Mouse (Mus musculus): ENCODE results near the gene Gm20388.
"Not testable (repeated sequence)": the region's sequence is repeated elsewhere in the genome, so short reads cannot be mapped to it uniquely, and the experiment has no call there.

Gm20388 gene

GRCm38 (mm10) chr8:120337627-120338026 lies 427.0 kb downstream of the Gm20388 start:
- DNase-seq (ENCODE audit: low spot score), result no peak

- DNase-seq (ENCODE audit: low spot score), result no peak
These were observed 428.0 kb downstream of the Gm20388 start for GRCm38 (mm10) chr8:120338678-120339077.

DNA sequence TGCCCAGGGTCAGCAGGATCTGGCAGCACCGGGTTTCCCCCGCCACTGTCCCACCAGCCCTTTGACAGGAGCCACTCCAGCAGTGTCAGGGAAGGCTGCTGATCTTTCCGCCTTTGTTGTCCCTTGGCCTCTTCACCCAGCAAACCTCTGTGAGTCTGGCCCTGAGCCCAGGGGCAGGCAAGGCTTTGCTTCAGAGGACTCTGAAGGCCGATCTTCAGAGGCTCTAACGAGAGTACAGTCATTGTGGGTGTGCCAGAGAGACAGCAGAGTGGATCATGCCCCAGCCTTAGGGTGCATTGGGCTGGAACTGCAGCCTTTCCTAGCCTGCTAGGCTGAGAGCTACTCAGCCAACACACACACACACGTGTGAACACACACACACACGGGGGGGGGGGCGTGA lies 429.1 kb downstream of the Gm20388 start:
- DNase-seq (ENCODE audit: low spot score), result peak; percentile 66

DNA sequence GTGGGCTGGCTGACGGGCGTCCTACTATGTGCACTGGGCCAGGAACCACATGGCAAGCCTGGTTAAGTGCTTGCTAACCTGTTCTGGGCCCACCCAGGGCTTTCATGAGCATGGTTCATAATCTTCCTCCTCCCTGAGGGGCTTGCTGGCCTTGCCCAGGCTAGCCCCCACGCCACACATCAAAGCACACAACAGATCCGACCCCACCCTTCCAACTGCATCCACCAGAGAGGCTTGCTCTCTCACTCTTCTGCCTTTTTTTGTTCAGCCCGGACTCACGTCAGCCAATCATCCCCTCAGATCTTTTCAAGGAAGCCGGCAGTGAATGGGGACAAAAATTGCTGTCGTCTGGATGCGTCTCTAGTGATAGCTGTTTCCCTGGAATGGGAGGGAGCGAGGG lies 430.5 kb downstream of the Gm20388 start:
- DNase-seq (ENCODE audit: low spot score), result no peak

GRCm38 (mm10) chr8:120342847-120343548 lies 432.4 kb downstream of the Gm20388 start:
- DNase-seq (ENCODE audit: low spot score), result no peak

GRCm38 (mm10) chr8:120343582-120343981 lies 432.9 kb downstream of the Gm20388 start:
- DNase-seq (ENCODE audit: low spot score), result no peak

DNA sequence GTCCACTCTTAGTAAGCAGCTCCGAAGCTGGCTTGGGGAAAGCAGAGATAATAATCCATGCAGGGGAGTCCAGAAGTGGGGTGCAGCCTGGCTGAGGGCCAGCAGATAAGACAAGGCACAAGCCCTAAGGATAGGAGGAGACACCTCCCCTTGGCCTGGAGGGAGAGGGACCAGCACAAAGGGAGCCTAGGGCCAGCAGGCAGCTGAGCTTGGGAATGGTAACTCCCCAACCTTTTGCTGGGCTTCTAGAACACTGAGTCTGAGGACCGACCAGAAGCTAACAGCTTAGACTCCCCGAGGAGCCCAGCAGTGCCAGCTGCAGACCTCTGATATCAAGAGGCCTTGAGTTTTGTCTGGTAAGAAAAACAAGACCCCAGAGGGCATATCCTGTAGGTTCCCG lies 433.5 kb downstream of the Gm20388 start:
- peak; percentile 38 for DNase-seq (ENCODE audit: low spot score)

- DNase-seq (ENCODE audit: low spot score), result no peak
These were observed 433.9 kb downstream of the Gm20388 start for GRCm38 (mm10) chr8:120344583-120344982.

GRCm38 (mm10) chr8:120347734-120348341 lies 437.2 kb downstream of the Gm20388 start:
- no peak for DNase-seq (ENCODE audit: low spot score)

DNA sequence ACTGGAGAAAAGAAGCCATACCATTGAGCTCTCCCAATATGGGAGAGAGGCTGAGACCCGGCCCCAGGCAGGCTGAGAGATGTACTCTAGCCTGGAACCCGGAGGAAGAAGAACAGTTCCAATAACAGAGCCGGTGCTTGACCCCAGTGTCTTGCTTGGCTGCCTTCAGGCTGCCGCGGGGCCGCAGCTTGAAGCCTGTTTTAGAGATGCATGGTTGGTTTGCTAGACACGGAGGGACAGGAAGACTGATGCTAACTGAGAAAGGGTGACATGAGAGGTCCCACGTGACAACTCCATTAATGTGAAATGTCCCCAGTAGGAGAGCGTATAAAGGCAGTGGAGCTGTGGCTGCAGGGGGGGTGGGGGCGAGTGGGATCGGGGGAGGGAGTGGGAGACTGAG lies 438.3 kb downstream of the Gm20388 start:
- DNase-seq (ENCODE audit: low spot score), result no peak

DNA sequence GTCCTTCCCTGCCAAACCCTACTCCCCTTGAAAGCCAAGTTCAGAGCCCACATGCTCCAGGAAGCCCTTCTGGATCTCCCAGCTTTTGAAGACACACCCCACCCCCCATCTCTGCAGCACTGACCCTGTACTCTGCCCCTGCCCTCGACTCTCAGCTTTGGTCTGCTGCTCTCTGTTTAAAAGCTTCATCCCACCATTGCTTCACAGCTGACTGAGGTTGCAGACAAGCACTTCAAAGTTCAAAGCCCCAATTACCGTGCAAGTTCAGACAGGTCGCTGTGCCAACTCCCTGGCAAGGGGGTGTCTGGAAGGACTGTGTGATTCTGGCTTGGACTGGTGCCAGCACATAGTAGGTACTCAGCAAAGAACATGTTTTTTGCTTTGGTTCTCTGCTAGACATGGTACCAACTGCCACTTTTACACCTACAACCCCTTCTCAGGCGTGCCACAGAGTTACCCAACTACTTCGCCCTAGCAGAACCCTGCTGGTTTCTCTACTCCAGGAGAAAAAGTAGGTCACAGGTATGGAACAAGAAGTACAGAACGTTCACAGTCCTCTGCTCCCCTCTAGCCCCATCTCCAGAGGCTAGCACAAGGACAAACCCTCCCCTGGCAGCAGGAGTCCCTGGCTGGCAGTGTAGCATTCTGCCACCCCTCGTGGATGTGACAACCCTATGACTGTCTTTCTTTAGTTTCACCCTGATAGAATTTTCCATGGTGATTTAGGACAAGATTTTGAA lies 440.9 kb downstream of the Gm20388 start:
- DNase-seq (ENCODE audit: low spot score), result no peak

DNA sequence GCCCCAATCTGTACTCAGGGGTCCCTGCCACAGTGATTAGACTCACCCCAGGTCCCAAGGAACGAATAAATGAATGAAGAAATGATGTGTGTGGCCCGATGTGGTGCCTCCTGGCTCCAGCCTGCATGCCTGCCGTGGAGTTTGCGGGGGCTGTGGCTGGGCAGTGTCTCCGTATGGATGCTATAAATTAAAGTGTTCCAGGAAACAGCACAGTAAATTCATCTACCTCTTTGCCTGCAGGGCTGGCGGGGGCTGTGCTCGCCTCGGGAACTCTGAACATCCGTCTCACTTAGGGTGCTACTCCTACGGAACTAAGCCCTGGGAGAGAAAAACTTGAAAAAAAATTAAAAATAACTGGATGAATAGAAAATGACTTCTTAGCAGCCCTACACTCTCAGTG lies 441.5 kb downstream of the Gm20388 start:
- no peak for DNase-seq (ENCODE audit: low spot score)

DNA sequence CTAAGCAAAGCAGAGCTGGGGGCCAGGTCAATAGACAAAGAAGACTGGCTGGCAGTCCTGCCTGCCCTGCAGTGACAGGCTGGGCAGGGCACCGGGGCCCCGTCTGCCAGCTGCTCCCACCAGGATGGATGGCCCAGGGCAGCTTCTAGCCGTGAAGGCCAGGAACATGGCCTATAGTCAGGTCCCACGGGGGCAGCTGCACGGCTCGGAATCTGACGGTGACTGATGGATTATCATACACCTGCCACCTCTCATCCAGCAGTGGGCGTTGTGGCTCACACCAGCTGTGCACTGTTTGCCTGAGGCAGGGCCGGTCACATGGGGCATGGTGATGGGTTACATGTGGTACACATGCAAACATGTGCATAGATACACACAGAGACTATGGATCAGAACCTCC lies 445.4 kb downstream of the Gm20388 start:
- DNase-seq (ENCODE audit: low spot score), result no peak

DNA sequence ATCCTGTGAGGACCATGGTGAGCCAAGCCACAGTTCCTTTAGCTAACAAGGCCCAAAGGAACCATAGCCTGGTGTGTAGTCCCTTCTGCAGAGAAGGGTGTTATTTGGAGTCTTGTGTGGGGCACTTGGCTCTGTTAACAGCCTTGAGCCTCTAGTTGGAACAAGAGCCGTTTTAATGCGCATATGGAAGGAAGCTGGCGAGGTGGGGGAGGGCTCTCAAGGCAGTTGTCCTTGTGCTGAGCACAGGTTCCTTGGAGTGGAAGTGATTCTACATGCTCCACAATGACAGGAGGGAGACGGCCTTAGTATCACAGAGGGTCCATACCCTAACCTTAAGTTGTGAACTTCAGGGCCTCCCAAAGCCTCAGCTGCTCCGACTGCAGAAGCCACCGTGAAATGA lies 446.9 kb downstream of the Gm20388 start:
- DNase-seq (ENCODE audit: low spot score), result no peak

DNA sequence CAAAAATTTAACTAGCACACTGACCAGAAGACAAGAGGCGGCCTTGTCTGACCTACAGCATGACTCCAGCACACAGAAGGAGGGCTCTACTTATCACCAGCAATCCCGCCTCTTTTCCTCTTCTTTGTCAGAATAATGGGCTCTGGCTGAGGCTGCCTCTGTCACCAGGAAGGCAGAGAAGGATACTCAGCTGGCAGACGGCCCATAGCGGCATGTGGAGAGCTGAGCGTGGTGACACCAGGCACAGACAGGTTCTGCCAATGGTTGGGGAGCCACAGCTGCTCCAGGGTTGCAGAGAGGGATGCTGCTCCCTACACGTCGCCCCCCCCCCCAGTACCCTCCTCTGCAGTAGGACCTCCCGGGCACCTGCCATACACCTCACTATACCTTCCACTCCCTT lies 450.7 kb downstream of the Gm20388 start:
- no peak for DNase-seq (ENCODE audit: low spot score)

GRCm38 (mm10) chr8:120363552-120364071 lies 453.0 kb downstream of the Gm20388 start:
- no peak for DNase-seq (ENCODE audit: low spot score)

GRCm38 (mm10) chr8:120364093-120364725 lies 453.6 kb downstream of the Gm20388 start:
- DNase-seq (ENCODE audit: low spot score), result no peak

- DNase-seq (ENCODE audit: low spot score), result no peak
These were observed 456.2 kb downstream of the Gm20388 start for GRCm38 (mm10) chr8:120366840-120367239.

DNA sequence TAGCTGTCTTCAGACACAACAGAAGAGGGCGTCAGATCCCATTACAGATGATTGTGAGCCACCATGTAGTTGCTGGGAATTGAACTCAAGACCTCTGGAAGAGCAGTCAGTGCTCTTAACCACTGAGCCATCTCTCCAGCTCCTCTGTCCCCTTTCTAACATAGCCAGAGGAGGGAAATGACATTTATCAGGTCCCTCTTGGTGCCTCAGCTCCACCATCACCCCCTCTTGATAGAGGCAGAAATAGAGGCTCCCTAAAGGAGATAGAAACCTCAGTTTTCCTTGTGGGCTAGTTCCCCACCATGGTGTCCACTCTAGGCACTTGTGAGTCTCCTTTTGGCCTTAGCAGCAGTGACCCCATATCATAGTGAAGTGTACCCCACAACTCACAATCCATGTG lies 457.6 kb downstream of the Gm20388 start:
- not testable (repeated sequence) for DNase-seq (ENCODE audit: low spot score)

GRCm38 (mm10) chr8:120368814-120369649 lies 458.4 kb downstream of the Gm20388 start:
- peak; percentile 89 for DNase-seq (ENCODE audit: low spot score)

- DNase-seq (ENCODE audit: low spot score), result no peak
These were observed 459.3 kb downstream of the Gm20388 start for GRCm38 (mm10) chr8:120369956-120370355.

- no peak for DNase-seq (ENCODE audit: low spot score)
These were observed 459.8 kb downstream of the Gm20388 start for GRCm38 (mm10) chr8:120370461-120370860.
